In genomic region chr17:74993726-74994581, GRCm38 (mm10) we compare ENCODE assay signal across 8 mouse cellular contexts. TPM values are rescaled to one million over a fixed set of nuclear protein-coding genes. Genes with fewer than 3 reads are reported as not detected.
A peak's percentile ranks its signal among the peaks of the same experiment; 100 is the strongest.
DNase-seq lines count a peak whose midpoint lies in the region; ATAC-seq and TF ChIP-seq lines count a peak whose summit lies in the region.

No protein-coding gene starts in this region.

- peak overlapping the region; percentile 73 for H3K27ac ChIP-seq in heart, postnatal 0 days (ENCODE audit: low read depth)
- H3K27ac ChIP-seq in limb, embryonic 12.5 days, result peak overlapping the region; percentile 98
- H3K27ac ChIP-seq in midbrain, embryonic 14.5 days (replicated peaks; ENCODE audit: low read depth, low read length), result no peak overlapping the region

- peaks cover 7% of the 10 kb centered on the region for H3K4me1 ChIP-seq in erythroblast, embryonic 14.5 days (ENCODE audit: control insufficient read depth)
- H3K4me1 ChIP-seq in heart, postnatal 0 days (ENCODE audit: control insufficient read depth, insufficient read depth), result peaks cover 12% of the 10 kb centered on the region; the same call in 1 of the 2 replicates
- peaks cover 52% of the 10 kb centered on the region for H3K4me1 ChIP-seq in limb, embryonic 12.5 days (replicated peaks)
- peaks cover 14% of the 10 kb centered on the region; the same call in 1 of the 2 replicates for H3K4me1 ChIP-seq in midbrain, embryonic 14.5 days (ENCODE audit: control insufficient read depth, insufficient read depth, low read length)

- H3K9ac ChIP-seq in heart, postnatal 0 days (replicated peaks; ENCODE audit: low read depth, low read length), result no peak overlapping the region; the same call in 1 of the 2 replicates
- H3K9ac ChIP-seq in limb, embryonic 12.5 days (replicated peaks), result peak overlapping the region; percentile 28; the same call in 1 of the 2 replicates
- H3K9ac ChIP-seq in midbrain, embryonic 14.5 days (replicated peaks; ENCODE audit: low read length), result 0 out of 2 replicates have a peak overlapping the region, but pooled peaks have one; percentile 18

- peaks cover 8% of the 10 kb centered on the region for H3K9me3 ChIP-seq in erythroblast, embryonic 14.5 days (ENCODE audit: control insufficient read depth, low read length)
- H3K9me3 ChIP-seq in heart, postnatal 0 days (replicated peaks; ENCODE audit: control insufficient read depth, low read length), result peaks cover 10% of the 10 kb centered on the region; the same call in 1 of the 2 replicates
- H3K9me3 ChIP-seq in limb, embryonic 12.5 days, result peaks cover 9% of the 10 kb centered on the region
- H3K9me3 ChIP-seq in midbrain, embryonic 14.5 days (ENCODE audit: control insufficient read depth, low read length), result no peaks in the 10 kb centered on the region

- TF ChIP-seq CTCF in heart, postnatal 0 days (IDR thresholded peaks at IDR 0.05; ENCODE audit: low read depth), result no peak

- TF ChIP-seq EP300 in heart, postnatal 0 days (IDR thresholded peaks at IDR 0.05; ENCODE audit: low read depth), result no peak

- no peaks in the 10 kb centered on the region for H3K36me3 ChIP-seq in erythroblast, embryonic 14.5 days (ENCODE audit: control insufficient read depth)
- H3K36me3 ChIP-seq in heart, postnatal 0 days (replicated peaks; ENCODE audit: control insufficient read depth, insufficient read depth, low read length), result no peaks in the 10 kb centered on the region
- no peaks in the 10 kb centered on the region for H3K36me3 ChIP-seq in limb, embryonic 12.5 days
- H3K36me3 ChIP-seq in midbrain, embryonic 14.5 days (ENCODE audit: control insufficient read depth, insufficient read depth, low read length), result no peaks in the 10 kb centered on the region

- peak overlapping the region; percentile 18 for H3K4me3 ChIP-seq in erythroblast, embryonic 14.5 days (replicated peaks)
- peak overlapping the region; percentile 29 for H3K4me3 ChIP-seq in heart, postnatal 0 days (ENCODE audit: low read depth, low read length)
- H3K4me3 ChIP-seq in limb, embryonic 12.5 days (replicated peaks), result peak overlapping the region; percentile 14; the same call in 1 of the 2 replicates
- H3K4me3 ChIP-seq in midbrain, embryonic 14.5 days (replicated peaks; ENCODE audit: low read depth, low read length), result peak overlapping the region; percentile 22

- no peak for ATAC-seq in erythroblast, adult 5-6 weeks (replicated peaks; ENCODE audit: low FRiP score, poor library complexity, severe bottlenecking)
- peak; percentile 65 for ATAC-seq in heart, postnatal 0 days (ENCODE audit: insufficient read depth, low read depth)
- ATAC-seq in limb, embryonic 12.5 days (ENCODE audit: insufficient number of reproducible peaks, insufficient read depth, low FRiP score, low TSS enrichment, low read depth), result peak; percentile 91
- peak; percentile 65; the same call in 1 of the 2 replicates for ATAC-seq in midbrain, embryonic 14.5 days (ENCODE audit: low FRiP score, low TSS enrichment)
- no peak for ATAC-seq in erythroid progenitor cell, adult 5-6 weeks (replicated peaks; ENCODE audit: low FRiP score, poor library complexity, severe bottlenecking)

- WGBS in heart, postnatal 0 days, result 6% methylated on average over 26 of the region's 26 CpGs
- 2% methylated on average over 26 of the region's 26 CpGs for WGBS in limb, embryonic 12.5 days
- 2% methylated on average over 26 of the region's 26 CpGs for WGBS in midbrain, embryonic 14.5 days

- H3K4me2 ChIP-seq in heart, postnatal 0 days (ENCODE audit: low read depth, low read length), result peak overlapping the region; percentile 58
- peak overlapping the region; percentile 53 for H3K4me2 ChIP-seq in limb, embryonic 12.5 days
- peak overlapping the region; percentile 58 for H3K4me2 ChIP-seq in midbrain, embryonic 14.5 days (ENCODE audit: low read length)

- peak; percentile 90 for DNase-seq in embryo, embryonic 10.5 days (ENCODE audit: low spot score)
- peak; percentile 66 for DNase-seq in heart, postnatal 0 days (ENCODE audit: low spot score)
- DNase-seq in midbrain, embryonic 14.5 days, result peak; percentile 62
- DNase-seq in right cerebral cortex, adult 18-20 months, result no peak

- H3K27me3 ChIP-seq in erythroblast, embryonic 14.5 days (ENCODE audit: control insufficient read depth), result no peaks in the 10 kb centered on the region; the same call in 1 of the 2 replicates
- no peaks in the 10 kb centered on the region for H3K27me3 ChIP-seq in heart, postnatal 0 days (ENCODE audit: control insufficient read depth, insufficient read depth, low read length)
- H3K27me3 ChIP-seq in limb, embryonic 12.5 days, result no peaks in the 10 kb centered on the region
- no peaks in the 10 kb centered on the region for H3K27me3 ChIP-seq in midbrain, embryonic 14.5 days (ENCODE audit: control insufficient read depth, insufficient read depth, low read length)

RNA-seq across cellular contexts. Expression of gene Ltbp1, which starts 11.4 kb away (rescaled TPM):
- 0.04 and 0.06 TPM in 2 replicates for polyA plus RNA-seq in erythroblast, embryonic 14.5 days (2012)
- 0.84 TPM in 1 of 2 replicates, not detected in the other for total RNA-seq in erythroblast, adult 5-6 weeks (2015; ENCODE audit: low replicate concordance)
- 0.42 and 0.51 TPM in 2 replicates for total RNA-seq in erythroblast, adult 5-6 weeks (2017; ENCODE audit: low replicate concordance)
- total RNA-seq in heart, postnatal 0 days (2014; rRNA removed; ENCODE audit: low replicate concordance), result 43.0 and 72.9 TPM in 2 replicates
- 11.7 and 11.8 TPM in 2 replicates for polyA plus RNA-seq in heart, postnatal 0 days (2015; fragmentation: Nextera tagmentation; extraction: Ambion mirVana)
- polyA plus RNA-seq in limb, embryonic 12.5 days (2016; fragmentation: Nextera tagmentation; extraction: Ambion mirVana), result 43.8 and 52.8 TPM in 2 replicates
- 1.2 and 2.5 TPM in 2 replicates for polyA plus RNA-seq in midbrain, embryonic 14.5 days (2014; fragmentation: Nextera tagmentation; extraction: Ambion mirVana)
- total RNA-seq in erythroid progenitor cell, adult 5-6 weeks (2015; ENCODE audit: low replicate concordance), result 6.5 TPM in 1 of 2 replicates, not detected in the other
- total RNA-seq in erythroid progenitor cell, adult 5-6 weeks (2017; ENCODE audit: low replicate concordance), result 1.7 TPM in 1 of 2 replicates, not detected in the other

Comparison
In these comparisons a context has a peak if more than half of its experiments do, and no peak if none do; other contexts are left out.
1. ATAC-seq: peak in heart, postnatal 0 days (single experiment), limb, embryonic 12.5 days (single experiment) and midbrain, embryonic 14.5 days (single experiment); none in erythroblast, adult 5-6 weeks (single experiment) and erythroid progenitor cell, adult 5-6 weeks (single experiment).
2. Peak in every context shown above with its lines, with median percentiles within 50 percentile points of each other: H3K4me3 ChIP-seq and H3K4me2 ChIP-seq.